Mouse (Mus musculus) C2C12 (cell line): Measurements from ENCODE around the gene Pianp.

ENCODE experiments used
- CEBPB ChIP-seq: IDR thresholded peaks from one replicate; pipeline ENCODE4 v1.6.1; 2011; ENCODE audit warnings: low read depth, mild to moderate bottlenecking, control low read depth, moderate library complexity
- CTCF ChIP-seq: IDR thresholded peaks from one replicate; pipeline ENCODE4 v1.5.1; 2011; ENCODE audit not compliant: control insufficient read depth, insufficient read depth, insufficient read length
- FOSL1 ChIP-seq: IDR thresholded peaks from one replicate; pipeline ENCODE4 v1.8.0; 2011; ENCODE audit warnings: mild to moderate bottlenecking, low read length; ENCODE audit not compliant: poor library complexity, insufficient read depth, severe bottlenecking
- MAX ChIP-seq: IDR thresholded peaks from one replicate; pipeline ENCODE4 v1.6.1; 2011; ENCODE audit warnings: mild to moderate bottlenecking, control low read depth
- MYOD1 ChIP-seq: IDR thresholded peaks from one replicate; pipeline ENCODE4 v1.6.1; 2011; ENCODE audit warnings: low read depth; ENCODE audit not compliant: control insufficient read depth, insufficient read length
- MYOG ChIP-seq: IDR thresholded peaks from one replicate; pipeline ENCODE4 v1.6.1; 2011; ENCODE audit not compliant: control insufficient read depth, insufficient read length; ENCODE audit errors: extremely low read depth
- USF1 ChIP-seq: IDR thresholded peaks from one replicate; pipeline ENCODE4 v1.6.1; 2011; ENCODE audit warnings: low read depth, mild to moderate bottlenecking, control low read depth, moderate library complexity

GRCm38 (mm10) chr6:125046691-125047090, 50.2 kb downstream of the Pianp start:
- TF ChIP-seq CTCF, result peak; percentile 36
- no peak for TF ChIP-seq MAX
- TF ChIP-seq USF1, result no peak
- TF ChIP-seq FOSL1, result no peak
- TF ChIP-seq CEBPB, result no peak
- no peak for TF ChIP-seq MYOG
- no peak for TF ChIP-seq MYOD1
